Mouse (Mus musculus): ENCODE measurements around the gene Tns3. TPM values are rescaled to one million over a fixed set of nuclear protein-coding genes. Genes with fewer than 3 reads are reported as not detected.

The Tns3 gene
- total and polyA plus RNA-seq, 3 experiments: not detected

- TF ChIP-seq MEF2A (IDR thresholded peaks at IDR 0.05; ENCODE audit: extremely low read depth, insufficient replicate concordance, low read depth, low read length, poor library complexity, severe bottlenecking) (no peak), SMC3 (IDR thresholded peaks at IDR 0.05; ENCODE audit: low read depth, low read length) (no peak), CHD2 (IDR thresholded peaks at IDR 0.05; ENCODE audit: low read length) (no peak), USF1 (IDR thresholded peaks at IDR 0.05; ENCODE audit: low read depth, low read length) (no peak), TCF12 (IDR thresholded peaks at IDR 0.05; ENCODE audit: low read depth, low read length) (no peak), SIN3A (IDR thresholded peaks at IDR 0.05; ENCODE audit: low read length) (no peak), E2F4 (IDR thresholded peaks at IDR 0.05; ENCODE audit: borderline replicate concordance, low read depth, low read length) (no peak), MAX (IDR thresholded peaks at IDR 0.05; ENCODE audit: low read length) (no peak), USF2 (IDR thresholded peaks at IDR 0.05; ENCODE audit: borderline replicate concordance in 1 of 2, insufficient read depth in 1 of 2, low read depth in 1 of 2, low read length in 2 of 2) (no peak), CHD1 (IDR thresholded peaks at IDR 0.05; ENCODE audit: low read depth, low read length) (no peak), KAT2A (conservative IDR thresholded peaks at IDR 0.05; ENCODE audit: low read depth, low read length) (no peak), MAFK (IDR thresholded peaks at IDR 0.05; ENCODE audit: borderline replicate concordance, low read depth, low read length) (no peak), POLR2A (IDR thresholded peaks at IDR 0.05; ENCODE audit: control insufficient read depth in 1 of 2, insufficient read depth in 1 of 2, low read depth in 1 of 2, low read length in 2 of 2, poor library complexity in 1 of 2) (no peak), TBP (IDR thresholded peaks at IDR 0.05; ENCODE audit: low read depth, low read length) (no peak), NRF1 (IDR thresholded peaks at IDR 0.05; ENCODE audit: insufficient read depth, low read depth, low read length, poor library complexity, severe bottlenecking) (no peak), UBTF (IDR thresholded peaks at IDR 0.05; ENCODE audit: borderline replicate concordance, insufficient read depth, low read depth, low read length) (no peak), JUND (IDR thresholded peaks at IDR 0.05; ENCODE audit: low read depth, low read length) (no peak), BHLHE40 (IDR thresholded peaks at IDR 0.05; ENCODE audit: borderline replicate concordance, low read depth, low read length) (no peak)
- Histone ChIP-seq H3K36me3 (ENCODE audit: control insufficient read depth in 1 of 2, insufficient read depth in 2 of 2, low read length in 2 of 2) (no peaks in the 10 kb centered on the region), H3K79me2 (ENCODE audit: control insufficient read depth, insufficient read depth, low read length, poor library complexity) (no peaks in the 10 kb centered on the region), H3K4me3 (ENCODE audit: control insufficient read depth in 1 of 2, insufficient read depth in 1 of 2, low read depth in 2 of 2, low read length in 2 of 2) (no peak overlapping the region), H3K9ac (ENCODE audit: control insufficient read depth, low read depth, low read length, poor library complexity, severe bottlenecking) (no peak overlapping the region), H3K9me3 (replicated peaks; ENCODE audit: insufficient read depth, low read length) (no peaks in the 10 kb centered on the region), H3K4me1 (ENCODE audit: control insufficient read depth in 1 of 2, insufficient read depth in 2 of 2, low read length in 2 of 2) (no peaks in the 10 kb centered on the region), H3K27me3 (ENCODE audit: control insufficient read depth in 1 of 2, insufficient read depth in 2 of 2, low read length in 2 of 2) (no peaks in the 10 kb centered on the region), H3K27ac (ENCODE audit: control insufficient read depth, low read depth, low read length) (no peak overlapping the region)
- DNase-seq (ENCODE audit: low read depth, low spot score): no peak
Measured at GRCm38 (mm10) chr11:8432941-8433340, 231.4 kb downstream of the Tns3 start.

GRCm38 (mm10) chr11:8427660-8428059, 236.7 kb downstream of the Tns3 start:
- Histone ChIP-seq H3K27me3 (ENCODE audit: control insufficient read depth in 1 of 2, insufficient read depth in 2 of 2, low read length in 2 of 2) (no peaks in the 10 kb centered on the region), H3K4me3 (ENCODE audit: control insufficient read depth in 1 of 2, insufficient read depth in 1 of 2, low read depth in 2 of 2, low read length in 2 of 2) (no peak overlapping the region), H3K4me1 (ENCODE audit: control insufficient read depth in 1 of 2, insufficient read depth in 2 of 2, low read length in 2 of 2) (no peaks in the 10 kb centered on the region), H3K9me3 (replicated peaks; ENCODE audit: insufficient read depth, low read length) (no peaks in the 10 kb centered on the region), H3K36me3 (ENCODE audit: control insufficient read depth in 1 of 2, insufficient read depth in 2 of 2, low read length in 2 of 2) (no peaks in the 10 kb centered on the region), H3K9ac (ENCODE audit: control insufficient read depth, low read depth, low read length, poor library complexity, severe bottlenecking) (no peak overlapping the region), H3K27ac (ENCODE audit: control insufficient read depth, low read depth, low read length) (no peak overlapping the region), H3K79me2 (ENCODE audit: control insufficient read depth, insufficient read depth, low read length, poor library complexity) (no peaks in the 10 kb centered on the region)
- DNase-seq (ENCODE audit: low read depth, low spot score): no peak
- TF ChIP-seq UBTF (IDR thresholded peaks at IDR 0.05; ENCODE audit: borderline replicate concordance, insufficient read depth, low read depth, low read length) (no peak), TBP (IDR thresholded peaks at IDR 0.05; ENCODE audit: low read depth, low read length) (no peak), CHD2 (IDR thresholded peaks at IDR 0.05; ENCODE audit: low read length) (no peak), SMC3 (IDR thresholded peaks at IDR 0.05; ENCODE audit: low read depth, low read length) (no peak), JUND (IDR thresholded peaks at IDR 0.05; ENCODE audit: low read depth, low read length) (no peak), CHD1 (IDR thresholded peaks at IDR 0.05; ENCODE audit: low read depth, low read length) (no peak), GABPA (IDR thresholded peaks at IDR 0.05; ENCODE audit: low read depth, low read length) (no peak), MAZ (IDR thresholded peaks at IDR 0.05; ENCODE audit: low read depth, low read length) (no peak), SIN3A (IDR thresholded peaks at IDR 0.05; ENCODE audit: low read length) (no peak), MYC (IDR thresholded peaks at IDR 0.05; ENCODE audit: low read depth, low read length) (no peak)

Data from MEL (cell line).